ENCODE assay signal across 10 mouse cellular contexts in genomic region chr2:127927452-127928273, GRCm38 (mm10).
DNase-seq lines count a peak whose midpoint lies in the region; ATAC-seq lines count a peak whose summit lies in the region.
"Had no signal": no experiment of that assay in that cellular context is flagged by ENCODE, and none has a peak within 500 bp of the region (broad histone marks: within the 10 kb centered on the region; RNA-seq: fewer than 3 reads in every experiment).

No protein-coding gene starts in this region.

- peak; percentile 57 for DNase-seq in heart, adult 11 months
- DNase-seq in heart, adult 9 months (ENCODE audit: low spot score in 2 of 2), result no peak
- peak; percentile 33 for DNase-seq in neural tube, embryonic 10.5 days (ENCODE audit: extremely low spot score, low spot score)
- peak; percentile 16 for DNase-seq in midbrain, embryonic 14.5 days
- peak; percentile 84 to 89 for DNase-seq in thymus, postnatal 36 days
- no peak for DNase-seq in Muller cell, postnatal 12 days (ENCODE audit: inconsistent ontology term)
- DNase-seq: cerebellum, adult 9-10 months; retina, postnatal 1 day had no signal

- no peaks in the 10 kb centered on the region for H3K27me3 ChIP-seq in neural tube, embryonic 15.5 days (replicated peaks)
- H3K27me3 ChIP-seq in midbrain, embryonic 14.5 days (ENCODE audit: control insufficient read depth, insufficient read depth, low read length), result no peaks in the 10 kb centered on the region

- no peaks in the 10 kb centered on the region for H3K36me3 ChIP-seq in neural tube, embryonic 15.5 days
- H3K36me3 ChIP-seq in midbrain, embryonic 14.5 days (ENCODE audit: control insufficient read depth, insufficient read depth, low read length), result no peaks in the 10 kb centered on the region

- H3K4me2 ChIP-seq in neural tube, embryonic 15.5 days, result no peak overlapping the region
- no peak overlapping the region for H3K4me2 ChIP-seq in midbrain, embryonic 14.5 days (ENCODE audit: low read length)

- H3K9me3 ChIP-seq in neural tube, embryonic 15.5 days (replicated peaks), result no peaks in the 10 kb centered on the region
- H3K9me3 ChIP-seq in midbrain, embryonic 14.5 days (ENCODE audit: control insufficient read depth, low read length), result no peaks in the 10 kb centered on the region

- H3K4me1 ChIP-seq in neural tube, embryonic 15.5 days, result 0 out of 2 replicates have a peak, but pooled peaks cover 5% of the 10 kb centered on the region
- H3K4me1 ChIP-seq in midbrain, embryonic 14.5 days (ENCODE audit: control insufficient read depth, insufficient read depth, low read length), result peaks cover 8% of the 10 kb centered on the region; the same call in 1 of the 2 replicates

- no peak overlapping the region for H3K4me3 ChIP-seq in neural tube, embryonic 15.5 days (replicated peaks)
- H3K4me3 ChIP-seq in midbrain, embryonic 14.5 days (replicated peaks; ENCODE audit: low read depth, low read length), result no peak overlapping the region

- WGBS in neural tube, embryonic 15.5 days, result 32% methylated on average over 15 of the region's 15 CpGs
- 31% methylated on average over 15 of the region's 15 CpGs for WGBS in midbrain, embryonic 14.5 days

- H3K27ac ChIP-seq in neural tube, embryonic 15.5 days (replicated peaks), result no peak overlapping the region
- no peak overlapping the region for H3K27ac ChIP-seq in midbrain, embryonic 14.5 days (replicated peaks; ENCODE audit: low read depth, low read length)

- no peak overlapping the region for H3K9ac ChIP-seq in neural tube, embryonic 15.5 days (replicated peaks)
- no peak overlapping the region for H3K9ac ChIP-seq in midbrain, embryonic 14.5 days (replicated peaks; ENCODE audit: low read length)

- no peak for ATAC-seq in neural tube, embryonic 15.5 days (ENCODE audit: low FRiP score)
- ATAC-seq in midbrain, embryonic 14.5 days (ENCODE audit: low FRiP score, low TSS enrichment), result no peak
- ATAC-seq in cerebellum, adult (ENCODE audit: insufficient number of reproducible peaks, low FRiP score, low TSS enrichment), result no peak

Comparison
In these comparisons a context has a peak if more than half of its experiments do, and no peak if none do; other contexts are left out.
1. DNase-seq: peak in heart, adult 11 months (single experiment), neural tube, embryonic 10.5 days (single experiment), midbrain, embryonic 14.5 days (single experiment) and thymus, postnatal 36 days (2 of 2); none in heart, adult 9 months (0 of 2) and Muller cell, postnatal 12 days (single experiment).